Mouse (Mus musculus): ENCODE data around the gene Krtap3-2. TPM values are rescaled to one million over a fixed set of nuclear protein-coding genes. Genes with fewer than 3 reads are reported as not detected.

The Krtap3-2 gene
- not detected in 2 replicates for polyA plus RNA-seq (2012; ENCODE audit: low replicate concordance)

GRCm38 (mm10) chr11:99556753-99557152 lies at the start of gene Krtap3-2:
Gene Krtap3-2 (minus strand): TSS chr11:99556853.

GRCm38 (mm10) chr11:99603208-99603607 lies 46.6 kb upstream of the Krtap3-2 start, which contains the start of gene Gm11938:
Gene Gm11938 (minus strand): TSS chr11:99603308.

GRCm38 (mm10) chr11:99597742-99598141 lies 41.1 kb upstream of the Krtap3-2 start, which contains the start of gene Krtap9-3:
Gene Krtap9-3 (minus strand): TSS chr11:99598105.

GRCm38 (mm10) chr11:99590981-99591380 lies 34.3 kb upstream of the Krtap3-2 start, which contains the start of gene Krtap1-3:
Gene Krtap1-3 (minus strand): TSS chr11:99591339.

GRCm38 (mm10) chr11:99583245-99583704 lies 26.6 kb upstream of the Krtap3-2 start, which contains the start of gene Krtap1-4:
Gene Krtap1-4 (minus strand): TSS chr11:99583654.

GRCm38 (mm10) chr11:99580636-99581035 lies 24.0 kb upstream of the Krtap3-2 start, which contains the start of gene Krtap1-5:
Gene Krtap1-5 (minus strand): TSS chr11:99581016.

GRCm38 (mm10) chr11:99566530-99566929 lies 9.9 kb upstream of the Krtap3-2 start, which contains the start of gene Krtap3-1:
Gene Krtap3-1 (minus strand): TSS chr11:99566630.

GRCm38 (mm10) chr11:99559366-99559765 lies 2.7 kb upstream of the Krtap3-2 start, which contains the start of gene Gm11939:
Gene Gm11939 (minus strand): TSS chr11:99559466.

GRCm38 (mm10) chr11:99550765-99551164 lies 5.9 kb downstream of the Krtap3-2 start, which contains the start of gene Krtap3-3:
Gene Krtap3-3 (minus strand): TSS chr11:99550865.

GRCm38 (mm10) chr11:99521288-99521860 lies 35.3 kb downstream of the Krtap3-2 start, which contains the start of gene Krt39:
Gene Krt39 (minus strand): TSS chr11:99521338.

Other genes with a start within 250 kb of the Krtap3-2 start
- not detected in 2 replicates for gene Krt25, start 233.9 kb downstream of the Krtap3-2 start, polyA plus RNA-seq (2012; ENCODE audit: low replicate concordance)
- not detected in 2 replicates for gene Krt26, start 218.9 kb downstream of the Krtap3-2 start, polyA plus RNA-seq (2012; ENCODE audit: low replicate concordance)
- gene Krt27, start 205.7 kb downstream of the Krtap3-2 start, polyA plus RNA-seq (2012; ENCODE audit: low replicate concordance), result not detected in 2 replicates
- not detected in 2 replicates for gene Krt28, start 181.9 kb downstream of the Krtap3-2 start, polyA plus RNA-seq (2012; ENCODE audit: low replicate concordance)
- gene Krt10, start 167.5 kb downstream of the Krtap3-2 start, polyA plus RNA-seq (2012; ENCODE audit: low replicate concordance), result 4.0 and 10.0 TPM in 2 replicates
- not detected in 2 replicates for gene Krt12, start 134.6 kb downstream of the Krtap3-2 start, polyA plus RNA-seq (2012; ENCODE audit: low replicate concordance)
- not detected in 2 replicates for gene Krt20, start 118.7 kb downstream of the Krtap3-2 start, polyA plus RNA-seq (2012; ENCODE audit: low replicate concordance)
- gene Krt23, start 63.7 kb downstream of the Krtap3-2 start, polyA plus RNA-seq (2012; ENCODE audit: low replicate concordance), result not detected in 2 replicates
- gene Krt39, start 35.5 kb downstream of the Krtap3-2 start, polyA plus RNA-seq (2012; ENCODE audit: low replicate concordance), result not detected in 2 replicates
- gene Krt40, start 13.7 kb downstream of the Krtap3-2 start, polyA plus RNA-seq (2012; ENCODE audit: low replicate concordance), result not detected in 2 replicates
- not detected in 2 replicates for gene Krtap3-3, start 6.0 kb downstream of the Krtap3-2 start, polyA plus RNA-seq (2012; ENCODE audit: low replicate concordance)
- gene Gm11939, start 2.6 kb upstream of the Krtap3-2 start, polyA plus RNA-seq (2012; ENCODE audit: low replicate concordance), result not detected in 2 replicates
- gene Krtap3-1, start 9.8 kb upstream of the Krtap3-2 start, polyA plus RNA-seq (2012; ENCODE audit: low replicate concordance), result not detected in 2 replicates
- not detected in 2 replicates for gene Krtap1-5, start 24.2 kb upstream of the Krtap3-2 start, polyA plus RNA-seq (2012; ENCODE audit: low replicate concordance)
- gene Krtap1-4, start 26.8 kb upstream of the Krtap3-2 start, polyA plus RNA-seq (2012; ENCODE audit: low replicate concordance), result not detected in 2 replicates
- not detected in 2 replicates for gene Krtap1-3, start 34.5 kb upstream of the Krtap3-2 start, polyA plus RNA-seq (2012; ENCODE audit: low replicate concordance)
- not detected in 2 replicates for gene Krtap9-3, start 41.3 kb upstream of the Krtap3-2 start, polyA plus RNA-seq (2012; ENCODE audit: low replicate concordance)
- not detected in 2 replicates for gene Gm11938, start 46.5 kb upstream of the Krtap3-2 start, polyA plus RNA-seq (2012; ENCODE audit: low replicate concordance)
- not detected in 2 replicates for gene Gm11937, start 53.3 kb upstream of the Krtap3-2 start, polyA plus RNA-seq (2012; ENCODE audit: low replicate concordance)
- not detected in 2 replicates for gene Krtap2-4, start 58.0 kb upstream of the Krtap3-2 start, polyA plus RNA-seq (2012; ENCODE audit: low replicate concordance)
- gene Gm11562, start 63.6 kb upstream of the Krtap3-2 start, polyA plus RNA-seq (2012; ENCODE audit: low replicate concordance), result not detected in 2 replicates
- gene Krtap4-1, start 71.4 kb upstream of the Krtap3-2 start, polyA plus RNA-seq (2012; ENCODE audit: low replicate concordance), result not detected in 2 replicates
- not detected in 2 replicates for gene Krtap4-2, start 78.2 kb upstream of the Krtap3-2 start, polyA plus RNA-seq (2012; ENCODE audit: low replicate concordance)
- gene Krtap4-7, start 87.2 kb upstream of the Krtap3-2 start, polyA plus RNA-seq (2012; ENCODE audit: low replicate concordance), result not detected in 2 replicates
- gene Gm11555, start 93.4 kb upstream of the Krtap3-2 start, polyA plus RNA-seq (2012; ENCODE audit: low replicate concordance), result not detected in 2 replicates
- gene Gm11563, start 102.1 kb upstream of the Krtap3-2 start, polyA plus RNA-seq (2012; ENCODE audit: low replicate concordance), result not detected in 2 replicates
- not detected in 2 replicates for gene Krtap4-6, start 109.1 kb upstream of the Krtap3-2 start, polyA plus RNA-seq (2012; ENCODE audit: low replicate concordance)
- not detected in 2 replicates for gene Gm14190, start 133.9 kb upstream of the Krtap3-2 start, polyA plus RNA-seq (2012; ENCODE audit: low replicate concordance)
- not detected in 2 replicates for gene Gm14180, start 177.4 kb upstream of the Krtap3-2 start, polyA plus RNA-seq (2012; ENCODE audit: low replicate concordance)
- gene Gm11595, start 216.1 kb upstream of the Krtap3-2 start, polyA plus RNA-seq (2012; ENCODE audit: low replicate concordance), result not detected in 2 replicates
- not detected in 2 replicates for gene Krtap4-8, start 223.9 kb upstream of the Krtap3-2 start, polyA plus RNA-seq (2012; ENCODE audit: low replicate concordance)
- not detected in 2 replicates for gene Krtap4-9, start 228.3 kb upstream of the Krtap3-2 start, polyA plus RNA-seq (2012; ENCODE audit: low replicate concordance)
- gene Gm11596, start 236.6 kb upstream of the Krtap3-2 start, polyA plus RNA-seq (2012; ENCODE audit: low replicate concordance), result not detected in 2 replicates
- not detected in 2 replicates for gene Gm11569, start 242.1 kb upstream of the Krtap3-2 start, polyA plus RNA-seq (2012; ENCODE audit: low replicate concordance)
- not detected in 2 replicates for gene Gm11554, start 247.6 kb upstream of the Krtap3-2 start, polyA plus RNA-seq (2012; ENCODE audit: low replicate concordance)